Mouse (Mus musculus): ENCODE data around the gene Igf1r. TPM values are rescaled to one million over a fixed set of nuclear protein-coding genes. Genes with fewer than 3 reads are reported as not detected.

The Igf1r gene
- total RNA-seq, 2 experiments from 2014 or later: 29.4 to 31.0 TPM

DNA sequence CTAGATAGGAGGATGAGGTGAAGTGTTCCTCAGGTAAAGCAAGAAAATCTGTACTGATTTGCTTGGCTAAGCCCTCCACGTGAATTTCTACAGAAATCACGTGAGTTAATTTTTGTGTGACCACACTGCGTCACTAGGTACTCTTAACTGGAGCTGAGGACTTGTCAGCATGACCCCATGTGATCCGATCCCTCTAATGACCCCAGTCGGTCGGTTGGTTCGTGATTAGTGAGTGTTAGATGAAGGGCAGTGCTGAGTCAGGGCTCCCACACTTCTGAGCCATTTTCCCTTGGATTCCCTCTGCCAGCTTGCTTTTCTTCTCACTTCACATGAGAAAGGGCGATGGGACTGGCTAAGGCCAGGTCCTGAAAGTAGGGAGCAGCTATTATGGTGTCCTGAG lies 86.2 kb downstream of the Igf1r start:
- DNase-seq: no peak
- intact Hi-C loops (cut with DNase I): no loop called here

DNA sequence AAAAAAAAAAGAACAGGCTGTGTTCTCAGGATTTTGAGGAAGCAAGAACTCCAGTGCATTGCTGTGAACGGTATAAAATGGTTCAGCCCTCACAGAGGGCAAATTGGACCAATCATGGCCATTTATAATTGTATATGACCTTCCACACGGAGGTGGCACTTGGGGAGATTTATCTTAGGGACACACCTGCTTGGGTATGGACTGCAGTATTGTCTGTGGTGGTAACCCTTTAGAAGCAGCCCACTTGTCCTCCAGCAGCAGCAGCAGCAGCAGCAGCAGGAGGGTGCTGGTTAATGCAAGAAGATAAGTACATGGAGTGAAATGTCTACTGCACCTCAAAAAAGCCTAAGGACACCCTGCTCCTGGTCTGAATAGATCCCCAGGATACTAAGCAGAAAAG lies 86.9 kb downstream of the Igf1r start:
- DNase-seq: no peak
- intact Hi-C loops (cut with DNase I): no loop called here

DNA sequence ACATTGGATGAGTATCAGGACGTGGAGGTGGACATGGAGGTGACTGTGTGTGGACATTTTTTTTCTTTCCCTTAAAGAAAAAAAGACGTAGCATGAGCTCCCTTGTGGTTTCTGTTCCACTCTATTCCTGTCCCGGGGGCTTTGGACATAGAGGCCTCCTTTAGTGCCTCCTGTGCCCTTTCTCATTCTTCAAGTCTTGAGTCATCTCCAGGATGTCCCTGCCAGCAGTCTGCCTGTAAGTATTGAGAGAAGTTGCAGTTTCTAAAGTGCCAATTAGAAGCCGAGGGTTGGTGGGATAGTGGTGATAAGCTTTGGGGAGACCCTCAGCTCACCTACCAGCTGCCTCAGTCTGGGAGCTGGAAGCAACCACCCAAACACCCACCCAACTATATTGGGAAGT lies 92.0 kb downstream of the Igf1r start:
- intact Hi-C loops (cut with DNase I): no loop called here
- DNase-seq: no peak

DNA sequence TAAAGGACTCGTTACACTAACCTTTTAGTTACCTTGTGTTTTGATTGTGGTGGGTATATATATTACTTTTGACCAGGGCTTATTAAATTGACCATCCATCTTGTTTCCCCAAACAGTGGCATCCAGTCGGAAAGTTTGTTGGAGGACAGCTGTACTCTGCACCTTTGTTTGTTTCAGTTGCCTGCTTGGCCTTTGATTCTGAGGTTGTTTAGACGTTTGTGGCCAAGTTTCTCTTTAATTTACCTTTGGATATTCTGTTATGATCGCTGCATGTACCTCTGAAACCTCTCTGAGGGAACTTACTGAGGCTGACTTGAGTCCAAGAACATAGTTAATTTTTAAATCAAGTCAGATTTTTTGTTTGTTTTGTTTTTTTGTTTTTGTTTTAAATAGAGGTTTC lies 94.5 kb downstream of the Igf1r start:
- no peak for DNase-seq
- intact Hi-C loops (cut with DNase I): no loop called here

DNA sequence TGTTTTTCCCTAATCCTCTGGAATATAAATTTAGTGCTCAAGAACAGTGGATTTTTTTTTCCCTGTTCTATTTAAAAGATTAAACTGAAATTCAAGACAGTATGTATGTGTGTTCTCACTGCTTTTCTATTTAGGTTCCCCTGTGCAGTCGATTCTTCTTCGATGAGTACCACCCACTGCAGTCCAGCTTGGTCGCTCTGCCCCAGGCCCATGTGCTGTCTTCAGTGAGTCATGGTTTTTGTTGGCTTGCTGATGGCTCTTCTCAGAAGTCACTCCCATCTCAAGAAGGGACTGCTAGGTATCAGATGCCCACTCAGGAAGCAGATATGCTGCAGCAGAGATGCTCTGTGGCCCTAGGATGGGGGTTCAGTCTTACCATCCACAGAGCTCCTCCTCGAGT lies 95.9 kb downstream of the Igf1r start:
- no peak for DNase-seq
- intact Hi-C loops (cut with DNase I): no loop called here

DNA sequence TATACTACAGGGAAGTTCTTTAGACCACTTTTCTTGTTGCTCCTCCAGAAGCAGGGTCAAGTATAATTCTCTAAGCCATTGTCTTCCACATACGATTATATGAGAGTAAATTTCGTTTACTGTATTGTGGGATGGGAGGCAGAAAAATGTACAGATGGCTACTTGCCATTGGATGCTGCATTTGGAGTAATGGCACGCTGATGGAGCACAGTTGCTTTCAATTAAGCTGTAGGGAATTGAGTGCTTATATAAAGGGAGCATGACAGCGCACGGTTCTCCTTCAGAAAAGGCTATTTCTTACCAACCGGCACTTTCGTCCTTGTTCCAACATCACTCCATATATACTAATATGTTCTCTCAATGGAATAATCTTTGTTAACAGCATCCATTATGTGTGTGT lies 96.4 kb downstream of the Igf1r start:
- intact Hi-C loops (cut with DNase I): no loop called here
- no peak for DNase-seq

DNA sequence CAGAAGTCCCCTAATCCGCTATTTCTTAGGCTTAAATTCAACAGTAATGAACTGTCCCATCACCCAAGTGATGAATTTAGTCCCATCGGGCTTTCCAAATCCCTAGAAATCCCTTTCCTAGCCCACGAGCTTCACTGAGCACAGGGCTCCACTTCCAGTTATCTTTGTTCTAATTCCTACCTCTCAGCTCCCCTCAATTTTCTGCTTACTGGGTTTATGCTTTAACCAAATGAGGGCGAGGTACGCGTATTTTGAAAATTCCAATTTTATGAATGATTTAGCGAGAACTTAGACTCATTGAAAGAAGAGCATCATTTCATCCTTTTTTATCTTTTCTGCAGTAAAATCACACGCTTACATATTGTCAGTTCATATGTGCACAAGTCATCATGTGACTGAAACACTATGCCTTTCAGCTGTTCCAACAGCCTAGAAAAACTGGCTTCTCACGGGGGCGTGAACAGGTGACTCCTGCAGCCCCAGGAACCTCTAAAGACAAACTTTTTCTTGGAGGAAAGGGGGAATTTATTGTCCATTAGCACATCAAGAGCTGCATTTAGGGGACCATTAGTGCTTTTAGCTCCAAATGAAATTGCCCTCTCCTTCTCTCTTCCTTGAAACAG lies 100.5 kb downstream of the Igf1r start:
- intact Hi-C loops (cut with DNase I): no loop called here
- no peak for DNase-seq

DNA sequence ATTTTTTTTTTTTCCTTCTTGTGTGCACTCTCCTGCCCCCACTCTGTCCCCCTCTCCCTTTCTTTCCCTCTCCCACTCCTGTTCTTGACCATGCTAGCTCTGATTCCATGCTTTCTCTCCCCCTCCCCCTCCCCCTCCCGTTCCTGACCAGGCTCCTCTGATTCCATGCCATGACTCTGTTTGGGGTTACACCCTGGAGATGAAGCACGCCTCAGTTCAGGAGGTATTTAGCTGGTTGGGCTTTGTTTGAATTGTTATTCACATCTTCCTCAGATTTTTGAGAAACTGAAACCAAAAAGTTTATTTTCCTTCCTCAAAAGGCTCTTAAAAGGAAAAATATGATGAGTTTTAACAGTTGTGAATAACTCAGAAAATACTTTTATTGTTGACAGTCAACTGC lies 101.9 kb downstream of the Igf1r start:
- intact Hi-C loops (cut with DNase I): no loop called here
- no peak for DNase-seq

DNA sequence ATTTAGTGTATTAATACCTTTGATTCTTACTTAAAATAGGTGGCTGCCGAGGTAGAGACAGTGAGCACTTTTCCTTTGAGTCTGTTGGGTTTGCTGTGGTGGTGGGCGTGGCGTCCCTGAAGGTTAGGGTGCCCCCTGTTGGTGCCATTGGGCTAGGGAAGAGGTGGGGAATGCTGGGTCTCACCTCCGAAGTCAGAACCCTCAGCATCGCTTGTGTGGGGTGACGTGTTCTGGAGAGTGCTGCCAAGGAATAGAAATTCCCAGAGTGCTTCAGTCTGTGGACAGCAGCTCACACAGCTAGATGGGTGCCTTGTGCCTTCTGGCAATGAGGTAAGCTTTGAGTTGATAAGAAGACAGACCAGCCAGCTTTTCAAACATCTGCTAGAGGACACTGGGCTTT lies 102.3 kb downstream of the Igf1r start:
- intact Hi-C loops (cut with DNase I): no loop called here
- DNase-seq: peak; percentile 38 to 46

DNA sequence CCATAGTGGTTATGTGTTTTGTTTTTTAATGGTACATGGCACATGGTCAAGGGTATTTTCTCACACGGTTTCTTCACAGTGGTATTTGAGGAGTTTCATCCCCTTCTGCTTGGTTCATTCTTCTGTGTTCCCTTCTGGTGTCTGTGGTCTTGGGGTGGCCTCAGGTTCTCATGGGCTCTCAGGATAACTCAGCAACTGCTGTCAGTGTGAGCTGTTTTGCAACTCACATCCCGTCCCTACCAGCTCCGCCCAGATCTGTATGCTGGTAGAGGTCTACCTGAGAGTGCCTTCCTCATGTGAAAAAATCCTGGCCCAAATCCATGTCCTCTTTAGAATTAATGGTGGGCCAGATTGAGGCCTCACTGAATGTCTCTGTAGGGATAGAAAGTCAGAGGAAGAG lies 104.4 kb downstream of the Igf1r start:
- intact Hi-C loops (cut with DNase I): no loop called here
- DNase-seq: no peak

DNA sequence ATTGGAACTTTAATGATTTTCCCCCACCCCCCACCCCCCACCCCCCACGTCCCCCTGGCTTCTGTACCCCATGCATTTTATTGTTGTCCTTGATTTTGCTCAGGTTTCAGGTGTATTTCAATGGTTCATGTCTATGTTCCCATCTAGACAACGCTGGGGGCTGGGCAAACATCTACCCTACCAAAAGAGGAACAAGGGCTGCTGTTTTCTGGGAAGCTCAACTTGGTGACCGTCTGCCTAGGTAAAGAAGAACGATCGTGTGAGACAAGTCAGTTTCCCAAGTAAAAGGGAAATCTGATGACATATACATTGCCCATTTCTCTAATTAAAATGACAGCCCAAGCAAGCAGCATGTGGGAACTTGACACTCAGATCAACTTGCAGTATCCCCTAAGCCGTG lies 107.1 kb downstream of the Igf1r start:
- intact Hi-C loops (cut with DNase I): no loop called here

DNA sequence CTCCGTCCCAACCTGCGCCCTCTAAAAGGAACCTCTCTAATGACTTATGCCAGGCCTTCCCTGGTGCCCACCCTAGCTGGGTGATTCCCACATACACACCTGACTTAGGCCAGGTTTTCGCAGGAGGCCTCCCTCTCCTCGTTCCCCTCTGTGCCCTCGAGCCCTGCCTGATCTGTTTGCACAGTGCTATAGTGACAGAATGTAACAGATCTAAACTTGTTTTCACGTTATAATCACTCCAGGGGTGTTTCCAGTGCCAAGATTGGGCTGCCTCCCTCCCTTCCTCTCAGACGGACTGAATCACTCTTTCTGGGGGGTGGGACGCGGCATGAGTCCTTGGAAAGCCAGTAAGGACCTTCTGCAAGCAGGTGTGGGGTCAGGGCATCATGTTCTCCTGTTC lies 108.8 kb downstream of the Igf1r start:
- DNase-seq: no peak
- intact Hi-C loops (cut with DNase I): no loop called here

More for the DNA sequence above, 107.1 kb downstream of the Igf1r start:
- DNase-seq: no peak

DNA sequence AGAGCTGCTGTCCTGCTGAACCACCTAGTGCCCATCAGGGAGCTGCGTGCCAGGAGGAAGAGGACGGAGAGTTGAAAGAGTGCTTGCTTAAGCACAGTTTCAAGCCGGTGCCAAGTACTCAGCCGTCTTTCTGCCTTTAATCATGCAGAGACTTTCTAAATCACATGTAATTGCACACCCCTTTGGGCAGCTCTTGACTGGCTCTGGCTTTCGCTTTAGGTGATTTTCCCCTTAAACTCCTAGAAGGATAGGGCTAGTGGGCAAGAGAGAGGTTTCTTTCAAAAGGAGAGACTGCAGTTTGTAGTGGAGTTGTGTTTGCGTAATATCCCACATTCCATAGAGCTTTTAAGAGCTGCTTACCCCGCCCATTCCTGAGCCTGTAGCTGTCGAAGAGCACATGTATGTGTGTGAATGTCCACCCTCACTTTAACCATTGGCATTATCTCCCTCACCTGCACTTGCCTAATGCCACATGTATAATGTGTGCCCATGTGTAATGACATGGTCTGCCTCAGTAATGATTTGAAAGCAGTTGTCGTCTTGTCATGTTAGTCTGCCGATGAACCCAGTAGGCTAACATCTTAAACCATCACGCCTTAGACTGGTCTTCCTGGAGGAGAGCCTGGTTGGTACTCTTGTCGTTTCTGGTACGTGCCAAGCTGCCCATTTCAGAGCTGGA lies 109.7 kb downstream of the Igf1r start:
- no peak for DNase-seq
- intact Hi-C loops (cut with DNase I): no loop called here

DNA sequence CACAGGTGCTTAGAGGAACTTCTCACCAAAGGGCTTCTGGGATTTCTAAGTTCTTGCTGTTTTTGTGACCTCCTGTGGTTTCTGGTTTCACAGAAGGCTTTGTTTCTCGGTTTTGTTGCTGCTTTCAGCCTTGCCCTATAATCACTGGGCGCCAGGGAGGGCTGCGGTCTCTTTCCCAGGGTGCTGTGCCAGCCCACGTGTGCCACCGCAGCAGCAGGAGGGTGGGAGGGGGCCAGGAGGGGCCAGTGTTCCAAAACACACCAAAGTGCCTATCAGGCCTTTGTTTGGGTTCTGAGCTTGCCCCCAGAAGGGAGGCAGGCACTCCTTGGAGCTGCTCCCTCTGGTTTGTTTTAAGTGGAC lies 110.2 kb downstream of the Igf1r start:
- DNase-seq: no peak
- intact Hi-C loops (cut with DNase I): no loop called here

DNA sequence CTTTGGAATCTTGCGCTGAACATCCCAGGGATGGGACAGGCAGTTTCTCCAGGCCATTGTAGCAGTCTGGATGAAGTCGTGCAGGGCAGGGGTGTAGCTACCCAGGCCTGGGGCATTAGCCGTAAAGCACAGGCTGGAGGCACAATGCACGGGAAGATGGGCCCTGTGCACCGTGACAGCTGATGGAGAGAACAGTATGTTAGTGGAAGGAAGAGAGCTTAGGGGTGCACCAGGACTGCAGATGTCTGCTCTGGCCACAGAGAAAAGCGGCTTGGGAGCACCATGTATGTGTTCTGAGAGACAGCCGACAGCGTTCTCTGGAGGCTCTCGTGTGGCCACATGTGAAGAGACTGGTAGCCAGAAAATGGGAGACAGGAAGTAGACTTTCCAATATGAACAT lies 111.1 kb downstream of the Igf1r start:
- intact Hi-C loops (cut with DNase I): no loop called here
- no peak for DNase-seq

DNA sequence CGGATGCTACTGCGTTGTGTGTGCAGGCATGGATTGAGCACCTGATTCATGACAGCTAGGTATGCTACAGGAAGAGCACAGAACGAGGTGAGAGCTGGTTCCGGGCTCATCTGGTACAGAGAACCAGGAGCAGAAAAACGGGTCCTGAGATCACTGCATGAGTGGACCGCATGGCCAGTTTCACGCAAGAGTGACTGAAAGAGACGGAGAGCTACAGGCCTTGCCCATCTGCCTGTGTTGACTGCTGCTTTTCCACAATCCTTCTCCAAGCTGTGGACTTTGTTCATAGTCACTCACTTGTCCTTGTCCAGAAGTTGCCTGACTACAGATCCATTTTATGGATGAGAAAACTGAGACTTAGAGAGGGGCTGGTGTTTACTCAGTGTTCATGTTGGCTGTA lies 111.5 kb downstream of the Igf1r start:
- DNase-seq: no peak
- intact Hi-C loops (cut with DNase I): no loop called here

DNA sequence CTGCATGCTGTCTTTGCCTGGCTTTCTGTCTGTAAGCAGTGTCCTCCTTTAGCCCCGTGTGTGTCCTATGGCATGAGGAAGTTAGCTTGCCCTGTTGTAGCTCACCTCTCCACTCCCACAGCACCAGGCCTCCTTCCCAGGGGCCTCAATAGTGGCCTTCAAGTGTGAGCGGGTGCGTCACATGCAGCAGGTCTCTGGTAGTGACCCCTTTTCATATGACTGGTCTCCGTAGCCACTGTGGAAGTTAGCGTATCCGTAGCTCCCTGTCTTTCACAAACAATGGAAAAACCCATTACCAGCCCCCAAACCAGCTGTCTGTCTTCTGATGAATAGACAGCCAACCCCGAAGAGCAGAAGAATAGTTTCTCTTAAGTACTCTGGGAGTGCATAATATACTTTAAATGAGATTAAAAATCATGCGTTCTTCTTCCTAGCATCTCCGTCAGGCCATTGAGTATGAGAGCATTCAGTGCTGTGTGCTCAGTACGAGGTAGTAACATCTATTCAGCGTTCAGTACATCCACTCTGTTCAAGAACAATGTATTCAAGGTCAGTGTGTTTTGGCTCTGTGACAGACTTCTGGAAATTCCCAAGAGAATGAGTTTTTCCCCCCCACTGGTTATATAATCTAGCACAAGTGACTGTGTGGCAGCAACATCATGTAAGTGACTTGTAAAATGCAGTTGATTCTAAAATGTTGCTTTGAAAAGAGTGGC lies 112.2 kb downstream of the Igf1r start:
- peak; percentile 43 to 54 for DNase-seq
- intact Hi-C loops (cut with DNase I): no loop called here

DNA sequence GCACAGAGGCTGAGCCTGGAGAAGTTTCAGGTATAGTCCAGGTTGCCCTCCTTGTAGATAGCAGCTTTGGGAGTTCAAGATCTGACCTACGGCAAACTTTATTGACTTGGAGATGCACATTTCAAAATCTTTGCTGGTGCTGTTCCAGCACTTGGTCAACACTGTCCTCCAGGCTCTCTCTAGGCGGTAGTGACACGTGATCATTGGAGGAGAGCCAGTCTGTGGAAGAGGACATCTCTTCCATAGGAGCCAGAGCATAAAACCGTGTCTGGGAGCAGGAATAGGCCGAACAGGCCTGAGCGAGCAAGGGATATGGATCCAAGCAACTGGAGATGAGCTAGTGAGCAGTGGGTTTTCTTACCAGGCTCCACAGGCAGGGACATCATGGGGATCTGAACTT lies 113.3 kb downstream of the Igf1r start:
- intact Hi-C loops (cut with DNase I): no loop called here
- peak; percentile 40 to 56 for DNase-seq

DNA sequence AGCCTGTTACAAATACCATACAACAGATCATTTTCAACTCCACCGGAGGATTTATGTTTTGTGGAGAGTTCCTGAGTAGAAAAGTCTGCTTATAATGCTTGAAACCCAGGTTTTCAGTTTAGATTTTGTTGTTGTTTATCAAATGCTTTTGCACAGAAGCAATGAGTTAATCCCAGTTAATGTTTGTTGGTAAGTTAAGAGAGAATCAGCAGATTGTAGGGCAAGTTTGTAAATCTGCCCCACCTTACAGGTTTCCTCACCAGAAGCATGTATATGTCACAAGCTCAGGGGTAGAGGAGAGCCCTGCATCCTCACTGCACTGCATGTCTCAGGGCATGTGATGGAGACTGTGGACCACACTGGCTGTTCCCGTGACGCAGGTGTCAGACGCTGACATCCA lies 114.7 kb downstream of the Igf1r start:
- no peak for DNase-seq
- intact Hi-C loops (cut with DNase I): no loop called here

DNA sequence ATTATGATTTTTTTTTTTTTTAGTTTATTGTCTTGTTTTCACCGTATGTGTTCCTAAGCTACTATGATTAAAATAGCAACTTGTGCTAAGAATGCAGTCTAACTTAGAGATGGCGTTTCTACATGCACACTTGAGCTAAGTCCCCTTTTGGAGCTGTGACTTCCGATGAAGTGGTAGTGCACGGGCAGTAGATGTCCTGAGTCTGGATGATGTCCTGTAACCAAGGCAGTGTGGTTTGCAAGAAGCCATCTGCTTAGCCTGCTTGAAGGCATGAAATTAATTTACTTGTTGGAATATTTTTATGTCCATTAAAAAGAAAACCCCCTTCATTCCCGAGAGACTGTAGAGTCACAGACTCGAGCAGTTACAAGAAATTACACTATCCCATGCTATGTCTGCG lies 116.7 kb downstream of the Igf1r start:
- intact Hi-C loops (cut with DNase I): no loop called here
- no peak for DNase-seq

DNA sequence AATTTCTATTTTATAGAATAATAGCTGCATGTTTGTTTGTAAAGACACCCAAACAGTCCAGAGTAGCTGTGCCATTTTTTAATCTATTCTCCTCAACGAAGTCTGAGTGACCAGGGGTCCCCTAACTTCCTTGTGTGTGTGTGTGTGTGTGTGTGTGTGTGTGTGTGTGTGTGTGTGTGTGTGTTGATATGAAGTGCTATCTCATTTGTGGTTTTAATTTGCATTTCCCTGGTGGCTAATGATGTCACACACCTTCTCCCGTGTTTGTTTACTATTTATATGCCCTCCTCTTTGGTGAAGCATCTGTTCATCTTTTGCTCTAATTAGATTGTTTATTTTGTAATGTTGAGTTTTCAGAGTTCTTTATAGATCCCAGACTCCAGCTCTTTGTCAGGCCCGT lies 117.4 kb downstream of the Igf1r start:
- intact Hi-C loops (cut with DNase I): loop anchor here (5.0 kb wide), 2 partner anchors 57 to 118 kb away; partner anchors contain the start of gene Igf1r
- DNase-seq: no peak

DNA sequence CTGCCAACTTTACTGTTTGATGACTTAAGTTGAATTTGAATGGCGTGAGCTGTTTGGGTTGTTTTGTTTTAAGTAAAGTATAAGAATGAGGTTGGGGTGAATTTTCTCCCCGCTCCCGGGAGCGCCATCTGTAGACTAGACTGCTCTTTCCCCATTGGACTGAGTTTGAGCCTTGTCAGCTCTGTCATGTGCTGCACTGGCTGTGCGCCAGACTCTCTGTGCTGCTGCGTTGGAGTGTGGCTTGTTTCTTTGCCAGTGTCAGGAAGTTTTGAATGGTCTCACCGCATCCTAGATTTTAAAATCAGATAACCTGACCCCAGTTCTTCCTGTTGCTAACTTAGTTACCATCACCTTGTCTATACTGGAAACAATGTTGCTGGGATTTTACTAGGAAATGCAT lies 118.0 kb downstream of the Igf1r start:
- intact Hi-C loops (cut with DNase I): loop anchor here (5.0 kb wide), 2 partner anchors 57 to 118 kb away; partner anchors contain the start of gene Igf1r
- DNase-seq: peak; percentile 79 to 83
